Mouse (Mus musculus) left cerebral cortex, adult 8-10 months (tissue): Measurements from ENCODE around the gene Mup4. TPM values are rescaled to one million over a fixed set of nuclear protein-coding genes. Genes with fewer than 3 reads are reported as not detected.
"Not testable (repeated sequence)": the region's sequence is repeated elsewhere in the genome, so short reads cannot be mapped to it uniquely, and the experiment has no call there.

Experiments used
- DNase-seq, 2 experiments: peaks; one replicate each; pipeline ENCODE4 v3.0.0; 2022; ENCODE audit warnings: low spot score in 2 of 2
- total RNA-seq, 4 experiments: library from RNA; stranded (reverse); gene quantifications; 2 replicates each; pipeline ENCODE4 v1.2.4; 2022

Gene Mup4
- not detected for total RNA-seq

- no peak for DNase-seq
Measured at GRCm38 (mm10) chr4:59960610-59961009, at the start of gene Mup4. Mup4 (minus strand) TSS chr4:59960710.

GRCm38 (mm10) chr4:59997894-59998293 lies 37.4 kb upstream of the Mup4 start:
- DNase-seq = not testable (repeated sequence)

- no peak for DNase-seq
Measured at GRCm38 (mm10) chr4:59963405-59964344, 3.2 kb upstream of the Mup4 start, which contains the start of gene Mup6. Mup6 (plus strand) TSS chr4:59964294.

GRCm38 (mm10) chr4:59937543-59937942 lies 23.0 kb downstream of the Mup4 start:
- no peak for DNase-seq

- DNase-seq = peak in 1 of 2 experiments; percentile 4
Measured at GRCm38 (mm10) chr4:59932505-59933281, 27.8 kb downstream of the Mup4 start.

- DNase-seq = peak; percentile 8 to 51
Measured at GRCm38 (mm10) chr4:59928347-59928746, 32.2 kb downstream of the Mup4 start.

GRCm38 (mm10) chr4:59927666-59928065 lies 32.8 kb downstream of the Mup4 start:
- no peak for DNase-seq

- no peak for DNase-seq
Measured at GRCm38 (mm10) chr4:59925082-59925481, 35.4 kb downstream of the Mup4 start.

- DNase-seq = no peak
Measured at GRCm38 (mm10) chr4:59917966-59918365, 42.5 kb downstream of the Mup4 start.

GRCm38 (mm10) chr4:59914608-59915403 lies 45.7 kb downstream of the Mup4 start, which contains the start of gene Slc46a2:
Slc46a2 (minus strand) TSS chr4:59915056.
- no peak for DNase-seq

- no peak for DNase-seq
Measured at GRCm38 (mm10) chr4:59908785-59909184, 51.7 kb downstream of the Mup4 start.

- DNase-seq = no peak
Measured at GRCm38 (mm10) chr4:59907657-59908230, 52.8 kb downstream of the Mup4 start.

- DNase-seq = no peak
Measured at GRCm38 (mm10) chr4:59907092-59907491, 53.4 kb downstream of the Mup4 start.

Other genes with a start within 250 kb of the Mup4 start
- gene Inip, start 159.1 kb downstream of the Mup4 start, total RNA-seq = 10 to 100 TPM; 20.3 to 22.3 (median 21.0) TPM
- 10 to 100 TPM; 29.5 to 41.8 (median 34.9) TPM for gene Snx30, start 154.9 kb downstream of the Mup4 start, total RNA-seq
- not detected for gene Slc46a2, start 45.7 kb downstream of the Mup4 start, total RNA-seq
- not detected for gene Mup6, start 3.6 kb upstream of the Mup4 start, total RNA-seq
- gene Mup7, start 109.8 kb upstream of the Mup4 start, total RNA-seq = not detected
- not detected for gene Mup2, start 193.6 kb upstream of the Mup4 start, total RNA-seq